Mouse (Mus musculus): ENCODE data around the gene Aplp2.
A peak's percentile ranks its signal among the peaks of the same experiment; 100 is the strongest.

Aplp2 gene

GRCm38 (mm10) chr9:31211690-31212499 is at the start of gene Aplp2:
TSS of gene Aplp2 (minus strand) at chr9:31211815.
- DNase-seq (ENCODE audit: low read depth, low spot score): peak; percentile 98

GRCm38 (mm10) chr9:31260219-31260618 is 48.6 kb upstream of the Aplp2 start:
- DNase-seq (ENCODE audit: low read depth, low spot score): no peak

GRCm38 (mm10) chr9:31258237-31258636 is 46.6 kb upstream of the Aplp2 start:
- DNase-seq (ENCODE audit: low read depth, low spot score): no peak

- no peak for DNase-seq (ENCODE audit: low read depth, low spot score)
Observed at GRCm38 (mm10) chr9:31255953-31256352, 44.3 kb upstream of the Aplp2 start.

- no peak for DNase-seq (ENCODE audit: low read depth, low spot score)
Observed at GRCm38 (mm10) chr9:31254697-31255004, 43.0 kb upstream of the Aplp2 start.

- no peak for DNase-seq (ENCODE audit: low read depth, low spot score)
Observed at GRCm38 (mm10) chr9:31253866-31254696, 42.5 kb upstream of the Aplp2 start.

GRCm38 (mm10) chr9:31253311-31253734 is 41.7 kb upstream of the Aplp2 start:
- peak; percentile 13 for DNase-seq (ENCODE audit: low read depth, low spot score)

GRCm38 (mm10) chr9:31252182-31252799 is 40.7 kb upstream of the Aplp2 start:
- DNase-seq (ENCODE audit: low read depth, low spot score): no peak

GRCm38 (mm10) chr9:31247447-31248220 is 36.0 kb upstream of the Aplp2 start:
- DNase-seq (ENCODE audit: low read depth, low spot score): no peak

GRCm38 (mm10) chr9:31246421-31246820 is 34.8 kb upstream of the Aplp2 start:
- DNase-seq (ENCODE audit: low read depth, low spot score): no peak

- DNase-seq (ENCODE audit: low read depth, low spot score): no peak
Observed at GRCm38 (mm10) chr9:31245006-31245405, 33.4 kb upstream of the Aplp2 start.

GRCm38 (mm10) chr9:31243939-31244333 is 32.3 kb upstream of the Aplp2 start:
- no peak for DNase-seq (ENCODE audit: low read depth, low spot score)

GRCm38 (mm10) chr9:31243306-31243938 is 31.8 kb upstream of the Aplp2 start:
- DNase-seq (ENCODE audit: low read depth, low spot score): no peak

- no peak for DNase-seq (ENCODE audit: low read depth, low spot score)
Observed at GRCm38 (mm10) chr9:31241208-31241699, 29.6 kb upstream of the Aplp2 start.

- DNase-seq (ENCODE audit: low read depth, low spot score): no peak
Observed at GRCm38 (mm10) chr9:31240522-31241207, 29.1 kb upstream of the Aplp2 start.

GRCm38 (mm10) chr9:31239551-31239950 is 27.9 kb upstream of the Aplp2 start:
- DNase-seq (ENCODE audit: low read depth, low spot score): no peak

- no peak for DNase-seq (ENCODE audit: low read depth, low spot score)
Observed at GRCm38 (mm10) chr9:31238526-31238925, 26.9 kb upstream of the Aplp2 start.

- DNase-seq (ENCODE audit: low read depth, low spot score): no peak
Observed at GRCm38 (mm10) chr9:31236079-31236478, 24.5 kb upstream of the Aplp2 start.

GRCm38 (mm10) chr9:31235489-31235888 is 23.9 kb upstream of the Aplp2 start:
- no peak for DNase-seq (ENCODE audit: low read depth, low spot score)

GRCm38 (mm10) chr9:31235030-31235429 is 23.4 kb upstream of the Aplp2 start:
- DNase-seq (ENCODE audit: low read depth, low spot score): no peak

Measured in forelimb bud, embryonic 11.5 days (tissue).